Mouse (Mus musculus): Measurements from ENCODE around the gene Ap5b1. TPM values are rescaled to one million over a fixed set of nuclear protein-coding genes. Genes with fewer than 3 reads are reported as not detected.

The Ap5b1 gene
- polyA plus RNA-seq (2015; fragmentation: Nextera tagmentation; extraction: Ambion mirVana), result 1.0 and 4.3 TPM in 2 replicates

DNA sequence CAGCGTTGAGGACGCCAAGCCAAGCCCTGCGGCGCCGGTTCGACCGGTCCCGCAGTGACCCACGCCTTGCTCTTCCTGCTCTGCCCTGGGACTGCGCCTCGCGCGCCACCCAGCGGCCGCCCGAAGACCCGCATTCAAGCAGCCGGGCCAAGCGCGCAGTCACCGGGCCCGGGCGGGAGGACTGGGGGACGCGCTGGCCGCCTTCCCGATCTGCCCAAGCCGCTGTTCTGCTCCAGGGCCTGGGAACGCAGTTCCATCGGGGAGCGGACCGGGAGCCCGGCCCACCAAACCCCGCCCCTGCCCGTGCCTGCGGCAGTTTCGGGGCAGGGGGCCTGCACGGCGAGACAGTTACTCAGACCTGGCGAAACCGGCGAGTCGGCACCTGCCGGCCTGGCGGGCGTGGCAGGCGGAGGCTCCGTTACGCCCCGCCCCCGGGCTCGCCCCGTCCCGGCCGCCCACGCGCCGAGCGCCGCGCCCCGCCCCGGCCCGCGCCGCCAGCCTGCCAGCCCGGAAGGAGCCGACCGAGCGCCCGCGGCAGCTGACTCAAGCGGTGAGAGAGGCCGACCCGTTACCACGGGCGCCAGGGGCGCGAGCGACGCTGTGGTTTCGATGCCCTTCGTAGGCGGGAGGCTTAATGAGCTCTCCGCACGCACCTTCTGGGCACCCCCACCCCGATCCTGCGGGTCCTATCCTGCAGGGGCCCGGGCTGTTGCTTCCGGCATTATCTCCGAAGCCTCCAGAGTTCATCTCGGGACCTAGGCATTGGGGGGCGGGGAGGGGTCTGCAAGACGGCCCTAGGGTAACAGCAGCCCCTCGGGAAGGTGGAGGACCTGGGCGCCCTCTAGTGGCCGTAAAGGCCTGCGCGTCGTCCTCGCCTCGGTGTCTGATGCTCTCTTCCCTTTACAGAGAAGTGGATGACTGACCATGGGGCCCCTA is at the start of gene Ap5b1:
TSS of gene Ap5b1 (plus strand) at position 492 of the 936 bp plus-strand sequence.

DNA sequence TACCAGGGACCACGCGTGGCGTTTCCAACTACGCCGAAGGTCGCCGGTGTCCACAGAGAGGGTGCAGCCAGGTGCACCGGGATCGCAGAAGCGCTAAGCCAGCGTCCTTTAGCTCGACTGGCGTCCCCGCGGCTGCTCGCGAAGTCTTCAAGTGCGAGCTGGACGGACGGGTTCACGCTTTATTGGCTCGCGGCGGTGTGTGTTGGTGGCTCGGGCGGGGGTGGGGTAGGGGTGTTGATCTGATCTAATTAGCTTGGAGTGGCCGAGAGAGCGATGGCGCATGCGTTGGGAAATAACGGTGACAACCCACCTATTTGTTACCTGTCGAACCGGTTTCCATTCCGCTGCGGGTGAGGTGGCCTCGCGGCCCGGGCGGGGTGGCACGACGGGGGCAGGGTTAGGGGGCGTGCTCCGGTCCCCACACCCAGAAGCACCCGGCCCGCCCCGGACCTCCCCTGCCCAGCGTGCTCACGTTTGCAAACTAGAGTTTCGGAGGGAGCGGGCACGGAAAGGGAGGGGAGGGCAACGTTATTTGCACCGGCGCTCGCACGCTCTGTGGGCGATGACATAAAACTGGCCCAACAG is 7.3 kb upstream of the Ap5b1 start, which contains the start of gene Ovol1:
TSS of gene Ovol1 (minus strand) at position 190 of the 585 bp plus-strand sequence.

DNA sequence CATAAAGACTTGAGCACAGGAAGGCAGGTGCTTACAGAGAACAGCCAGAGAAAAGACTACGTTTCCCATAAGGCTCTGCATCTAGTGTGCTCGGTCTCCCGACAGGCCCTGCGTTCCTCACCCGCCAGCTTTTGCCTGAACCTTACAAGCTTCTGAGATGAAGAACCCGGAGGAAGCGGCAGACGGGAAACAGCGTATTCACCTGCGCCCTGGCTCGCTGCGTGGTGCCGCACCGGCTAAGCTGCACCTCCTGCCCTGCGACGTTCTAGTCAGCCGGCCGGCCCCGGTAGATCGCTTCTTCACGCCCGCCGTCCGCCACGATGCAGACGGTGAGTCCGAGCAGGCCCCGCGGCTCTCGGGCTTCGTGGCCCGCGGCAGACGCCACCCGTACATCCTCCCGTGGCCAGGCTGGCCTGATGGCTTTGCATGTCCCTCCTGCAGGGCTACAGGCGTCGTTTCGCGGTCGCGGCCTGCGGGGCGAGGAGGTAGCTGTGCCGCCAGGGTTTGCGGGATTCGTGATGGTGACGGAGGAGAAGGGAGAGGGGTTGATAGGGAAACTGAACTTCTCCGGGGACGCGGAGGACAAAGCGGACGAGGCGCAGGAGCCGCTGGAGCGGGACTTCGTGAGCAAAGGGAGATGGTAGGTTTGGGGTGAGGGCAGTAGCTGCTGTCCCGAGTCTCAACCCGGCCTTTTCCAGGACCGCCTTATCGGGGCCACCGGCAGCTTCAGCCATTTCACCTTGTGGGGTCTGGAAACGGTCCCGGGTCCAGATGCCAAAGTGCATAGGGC is 34.1 kb downstream of the Ap5b1 start, which contains the start of gene Rnaseh2c:
TSS of gene Rnaseh2c (plus strand) at position 122 of the 790 bp plus-strand sequence.

DNA sequence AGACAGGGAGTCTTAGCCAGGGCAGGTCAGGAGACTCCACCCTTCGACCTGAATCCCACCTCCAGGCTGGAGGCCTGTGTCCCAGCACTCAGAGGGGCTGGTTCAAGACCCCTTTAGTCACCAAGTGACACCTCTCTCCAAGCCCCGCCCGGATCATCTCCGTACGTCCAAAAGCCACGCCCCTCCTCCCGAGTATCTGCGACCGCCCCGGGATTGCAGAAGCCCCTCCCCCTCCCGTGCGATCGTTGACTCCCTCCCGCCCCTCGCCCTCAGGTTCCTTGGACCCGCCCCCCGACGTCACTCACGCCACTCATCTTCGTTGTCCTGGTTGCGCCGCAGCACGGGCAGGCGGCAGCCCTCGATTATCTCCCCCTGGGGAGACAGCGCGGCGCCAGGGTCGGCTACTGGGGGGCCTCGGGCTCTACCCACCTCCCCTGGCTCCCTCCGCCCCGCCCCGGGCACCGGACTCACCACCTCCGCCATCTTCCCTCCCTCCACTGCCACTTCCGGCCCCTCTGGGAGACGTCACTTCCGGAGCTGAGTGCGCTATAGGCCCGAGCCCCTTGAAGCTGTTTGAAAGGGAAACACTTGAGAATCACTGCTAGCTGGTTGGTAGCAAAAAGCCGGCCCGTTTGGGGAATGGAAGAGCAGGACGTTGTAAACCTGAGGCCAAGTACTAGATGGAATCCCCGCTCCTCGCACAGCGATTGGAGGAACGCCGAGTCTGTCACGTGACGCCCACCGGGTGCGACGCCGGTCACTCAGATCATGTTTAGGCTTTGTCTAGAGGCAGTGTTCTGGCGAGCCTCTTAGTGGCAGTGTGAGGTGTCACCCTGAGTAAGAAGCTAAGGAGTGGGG is 42.0 kb downstream of the Ap5b1 start, which contains the start of gene Kat5:
TSS of gene Kat5 (minus strand) at position 691 of the 858 bp plus-strand sequence.

Other genes with a start within 250 kb of the Ap5b1 start
- gene Catsper1, start 232.3 kb upstream of the Ap5b1 start, polyA plus RNA-seq (2015; fragmentation: Nextera tagmentation; extraction: Ambion mirVana), result not detected in 2 replicates
- gene Cst6, start 218.5 kb upstream of the Ap5b1 start, polyA plus RNA-seq (2015; fragmentation: Nextera tagmentation; extraction: Ambion mirVana), result 3.2 and 5.0 TPM in 2 replicates
- 23.8 and 31.0 TPM in 2 replicates for gene Eif1ad, start 201.3 kb upstream of the Ap5b1 start, polyA plus RNA-seq (2015; fragmentation: Nextera tagmentation; extraction: Ambion mirVana)
- gene Banf1, start 200.9 kb upstream of the Ap5b1 start, polyA plus RNA-seq (2015; fragmentation: Nextera tagmentation; extraction: Ambion mirVana), result 194 and 261 TPM in 2 replicates
- 36.8 and 43.5 TPM in 2 replicates for gene Sart1, start 179.3 kb upstream of the Ap5b1 start, polyA plus RNA-seq (2015; fragmentation: Nextera tagmentation; extraction: Ambion mirVana)
- gene Tsga10ip, start 165.5 kb upstream of the Ap5b1 start, polyA plus RNA-seq (2015; fragmentation: Nextera tagmentation; extraction: Ambion mirVana), result not detected in 2 replicates
- 284 and 285 TPM in 2 replicates for gene Drap1, start 143.0 kb upstream of the Ap5b1 start, polyA plus RNA-seq (2015; fragmentation: Nextera tagmentation; extraction: Ambion mirVana)
- 42.0 and 47.6 TPM in 2 replicates for gene AI837181, start 142.9 kb upstream of the Ap5b1 start, polyA plus RNA-seq (2015; fragmentation: Nextera tagmentation; extraction: Ambion mirVana)
- not detected in 2 replicates for gene Fosl1, start 120.5 kb upstream of the Ap5b1 start, polyA plus RNA-seq (2015; fragmentation: Nextera tagmentation; extraction: Ambion mirVana)
- gene Ccdc85b, start 110.1 kb upstream of the Ap5b1 start, polyA plus RNA-seq (2015; fragmentation: Nextera tagmentation; extraction: Ambion mirVana), result 12.7 and 16.2 TPM in 2 replicates
- 92.0 and 126 TPM in 2 replicates for gene Fibp, start 107.4 kb upstream of the Ap5b1 start, polyA plus RNA-seq (2015; fragmentation: Nextera tagmentation; extraction: Ambion mirVana)
- gene Ctsw, start 99.5 kb upstream of the Ap5b1 start, polyA plus RNA-seq (2015; fragmentation: Nextera tagmentation; extraction: Ambion mirVana), result 0.36 and 1.1 TPM in 2 replicates
- gene Efemp2, start 94.1 kb upstream of the Ap5b1 start, polyA plus RNA-seq (2015; fragmentation: Nextera tagmentation; extraction: Ambion mirVana), result 77.3 and 88.0 TPM in 2 replicates
- gene Mus81, start 79.6 kb upstream of the Ap5b1 start, polyA plus RNA-seq (2015; fragmentation: Nextera tagmentation; extraction: Ambion mirVana), result 18.1 and 22.0 TPM in 2 replicates
- 1,277 and 1,424 TPM in 2 replicates for gene Cfl1, start 77.6 kb upstream of the Ap5b1 start, polyA plus RNA-seq (2015; fragmentation: Nextera tagmentation; extraction: Ambion mirVana)
- gene 1700020D05Rik, start 64.2 kb upstream of the Ap5b1 start, polyA plus RNA-seq (2015; fragmentation: Nextera tagmentation; extraction: Ambion mirVana), result not detected in 2 replicates
- gene Snx32, start 57.5 kb upstream of the Ap5b1 start, polyA plus RNA-seq (2015; fragmentation: Nextera tagmentation; extraction: Ambion mirVana), result 14.4 and 16.0 TPM in 2 replicates
- gene Ovol1, start 7.4 kb upstream of the Ap5b1 start, polyA plus RNA-seq (2015; fragmentation: Nextera tagmentation; extraction: Ambion mirVana), result 0.36 and 0.41 TPM in 2 replicates
- gene Rnaseh2c, start 33.8 kb downstream of the Ap5b1 start, polyA plus RNA-seq (2015; fragmentation: Nextera tagmentation; extraction: Ambion mirVana), result 189 and 232 TPM in 2 replicates
- gene Kat5, start 42.2 kb downstream of the Ap5b1 start, polyA plus RNA-seq (2015; fragmentation: Nextera tagmentation; extraction: Ambion mirVana), result 42.7 and 55.8 TPM in 2 replicates
- 32.7 and 55.1 TPM in 2 replicates for gene Rela, start 69.5 kb downstream of the Ap5b1 start, polyA plus RNA-seq (2015; fragmentation: Nextera tagmentation; extraction: Ambion mirVana)
- gene Sipa1, start 95.7 kb downstream of the Ap5b1 start, polyA plus RNA-seq (2015; fragmentation: Nextera tagmentation; extraction: Ambion mirVana), result 23.6 and 38.7 TPM in 2 replicates
- 20.8 and 28.6 TPM in 2 replicates for gene Map3k11, start 120.7 kb downstream of the Ap5b1 start, polyA plus RNA-seq (2015; fragmentation: Nextera tagmentation; extraction: Ambion mirVana)
- 8.7 and 15.1 TPM in 2 replicates for gene Pcnx3, start 120.9 kb downstream of the Ap5b1 start, polyA plus RNA-seq (2015; fragmentation: Nextera tagmentation; extraction: Ambion mirVana)
- 0.33 and 0.57 TPM in 2 replicates for gene Kcnk7, start 136.3 kb downstream of the Ap5b1 start, polyA plus RNA-seq (2015; fragmentation: Nextera tagmentation; extraction: Ambion mirVana)
- 20.3 and 23.5 TPM in 2 replicates for gene Ehbp1l1, start 158.3 kb downstream of the Ap5b1 start, polyA plus RNA-seq (2015; fragmentation: Nextera tagmentation; extraction: Ambion mirVana)
- 86.7 and 91.8 TPM in 2 replicates for gene Fam89b, start 161.6 kb downstream of the Ap5b1 start, polyA plus RNA-seq (2015; fragmentation: Nextera tagmentation; extraction: Ambion mirVana)
- 50.6 and 57.0 TPM in 2 replicates for gene Ltbp3, start 172.9 kb downstream of the Ap5b1 start, polyA plus RNA-seq (2015; fragmentation: Nextera tagmentation; extraction: Ambion mirVana)
- gene Scyl1, start 203.4 kb downstream of the Ap5b1 start, polyA plus RNA-seq (2015; fragmentation: Nextera tagmentation; extraction: Ambion mirVana), result 50.3 and 69.4 TPM in 2 replicates

Measured in adrenal gland, postnatal 0 days (tissue).